Mouse (Mus musculus) ES-E14 (cell line): ENCODE measurements around the gene Prex1.

ENCODE experiments used
- HCFC1 ChIP-seq: IDR thresholded peaks from 2 replicates; pipeline ENCODE4 v1.6.1; 2012; ENCODE audit warnings: low read length, inconsistent platforms, borderline replicate concordance; ENCODE audit not compliant: insufficient read depth
- MAFK ChIP-seq: IDR thresholded peaks from 2 replicates; pipeline ENCODE4 v1.6.1; 2014; ENCODE audit warnings: mild to moderate bottlenecking, low read depth, low read length, inconsistent platforms; ENCODE audit not compliant: insufficient read depth

- no peak for TF ChIP-seq MAFK
- TF ChIP-seq HCFC1: no peak
Observed at GRCm38 (mm10) chr2:166520536-166520935, 193.1 kb downstream of the Prex1 start.
